Mouse (Mus musculus) heart, postnatal 10 days (tissue): ENCODE measurements at regions not wholly inside any gene's neighbourhood (a gene's known extent, or its start where the extent isn't known, plus 50 kb on each side); places are given as distances from the start of the nearest gene placed in this dataset.
A peak's percentile ranks its signal among the peaks of the same experiment; 100 is the strongest.
"Not testable (repeated sequence)": the region's sequence is repeated elsewhere in the genome, so short reads cannot be mapped to it uniquely, and the experiment has no call there.

ENCODE experiments used
- DNase-seq, 2 experiments: peaks; one replicate each; pipeline ENCODE4 v3.0.0; 2021
- intact Hi-C: fragments of 180-260 bp; cut with DNase I; formaldehyde crosslinking; loops from one replicate; pipeline ENCODE4 v1.15.1; 2025

DNA sequence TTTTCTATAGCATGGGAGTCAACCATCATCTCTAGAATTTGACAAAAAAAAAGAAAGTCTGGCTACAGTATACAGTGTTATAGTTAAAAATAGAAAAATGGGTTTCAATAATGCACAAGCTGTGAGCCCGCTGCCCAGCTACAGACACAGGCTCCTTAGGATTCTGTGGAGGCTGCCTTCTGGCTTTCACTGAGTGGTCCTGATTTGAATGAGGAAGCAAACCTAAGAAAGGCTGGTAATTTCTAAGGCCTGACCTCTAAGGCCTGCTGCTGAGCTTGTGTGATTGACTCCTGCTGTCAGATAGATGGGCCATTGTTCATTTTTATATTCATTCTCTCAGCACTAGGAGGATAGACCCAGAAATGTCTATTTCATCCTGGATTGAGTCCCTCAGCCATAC lies 67.7 kb downstream of the Alg10b start:
- DNase-seq, result no peak
- intact Hi-C loops, result no loop called here

GRCm38 (mm10) chr15:90294353-90294922 lies 70.3 kb downstream of the Alg10b start:
- DNase-seq, result peak; percentile 2 to 13
- intact Hi-C loops, result no loop called here

GRCm38 (mm10) chr15:90298566-90298965 lies 74.5 kb downstream of the Alg10b start:
- intact Hi-C loops, result no loop called here

GRCm38 (mm10) chr15:90303393-90303792 lies 79.3 kb downstream of the Alg10b start:
- intact Hi-C loops, result no loop called here
- DNase-seq, result no peak

More at GRCm38 (mm10) chr15:90298566-90298965, 74.5 kb downstream of the Alg10b start:
- no peak for DNase-seq

DNA sequence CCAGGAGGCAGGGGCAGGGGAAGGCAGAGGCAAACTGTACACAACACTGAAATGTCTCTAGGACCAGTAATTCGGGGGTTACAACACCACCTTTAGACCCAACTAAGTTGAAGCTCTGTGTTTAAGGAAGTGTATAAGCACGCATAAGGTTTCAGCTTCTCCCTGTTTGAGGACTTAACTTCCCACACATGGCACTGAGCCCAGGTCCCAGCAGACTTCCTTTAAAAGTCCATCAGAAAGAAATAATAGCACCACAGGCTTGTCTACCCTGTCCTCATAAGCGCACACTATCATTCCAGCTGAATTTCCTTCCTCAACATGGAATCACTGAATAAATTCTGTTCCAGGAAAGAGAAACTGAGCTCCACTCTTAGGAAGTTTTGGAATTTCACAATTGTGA lies 80.9 kb downstream of the Alg10b start:
- intact Hi-C loops, result no loop called here
- peak; percentile 9 to 13 for DNase-seq

- no peak for DNase-seq
- intact Hi-C loops, result no loop called here
Measured at GRCm38 (mm10) chr15:90306866-90307265, 82.8 kb downstream of the Alg10b start.

- intact Hi-C loops, DNase-seq: not testable (repeated sequence)
Measured at GRCm38 (mm10) chr15:90308433-90308832, 84.3 kb downstream of the Alg10b start.

DNA sequence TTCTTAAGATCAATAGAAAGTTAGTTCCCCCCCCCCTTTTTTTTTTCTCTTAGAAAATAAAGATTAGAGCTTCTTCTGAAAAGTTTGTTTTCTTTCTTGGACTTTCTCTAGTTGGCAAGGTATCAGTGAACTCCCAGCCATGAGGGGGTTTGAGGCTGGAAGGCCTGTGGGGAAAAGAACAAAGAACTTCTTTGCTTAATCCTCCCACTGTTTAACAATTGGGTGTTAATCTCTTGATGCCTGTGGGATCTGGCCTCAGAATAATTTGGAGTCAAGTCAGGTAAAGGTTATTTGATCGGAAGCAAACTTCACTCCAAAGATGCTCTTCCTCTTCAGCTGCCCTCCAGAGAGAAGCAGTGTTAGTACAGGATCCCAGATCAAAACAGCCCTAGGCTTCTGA lies 84.8 kb downstream of the Alg10b start:
- intact Hi-C loops, result no loop called here

DNA sequence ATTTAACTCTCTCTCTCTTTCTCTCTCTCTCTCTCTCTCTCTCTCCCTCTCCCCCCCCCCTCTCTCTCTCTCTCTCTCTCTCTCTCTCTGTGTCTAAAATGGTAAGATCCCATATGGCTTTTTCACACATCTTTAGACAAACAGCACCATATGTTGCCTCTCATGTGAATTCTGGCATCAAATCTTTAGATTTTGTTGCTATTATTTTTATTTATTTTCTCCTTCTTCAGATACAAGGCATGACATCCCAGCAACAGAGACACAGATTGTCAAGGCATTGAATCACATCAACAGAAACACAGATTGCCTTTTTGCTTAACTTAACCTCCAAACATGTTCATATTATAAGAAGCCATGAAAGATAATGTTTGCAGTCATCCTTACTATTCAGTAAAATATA lies 85.6 kb downstream of the Alg10b start:
- no peak for DNase-seq
- intact Hi-C loops, result no loop called here

More for the DNA sequence above, 84.8 kb downstream of the Alg10b start:
- DNase-seq, result no peak

DNA sequence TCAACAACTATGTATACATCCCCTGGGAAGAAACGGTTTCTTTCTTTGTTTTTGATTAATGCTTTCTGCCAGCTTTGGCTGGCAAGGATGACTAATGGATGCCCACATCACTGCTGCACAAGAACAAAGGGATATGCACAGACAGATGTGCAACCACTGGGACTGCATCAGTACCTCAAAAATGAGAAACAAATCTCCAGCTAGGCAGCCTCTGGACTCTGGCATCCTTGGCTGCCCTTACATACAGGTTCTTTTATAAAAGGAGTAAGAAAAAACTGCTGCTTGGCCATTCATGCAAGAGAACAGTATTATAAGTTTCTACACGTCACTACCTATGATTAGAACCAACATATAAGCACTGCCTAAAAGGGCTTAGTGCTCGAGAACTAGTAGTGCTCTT lies 97.7 kb downstream of the Alg10b start:
- intact Hi-C loops, result no loop called here
- DNase-seq, result no peak

DNA sequence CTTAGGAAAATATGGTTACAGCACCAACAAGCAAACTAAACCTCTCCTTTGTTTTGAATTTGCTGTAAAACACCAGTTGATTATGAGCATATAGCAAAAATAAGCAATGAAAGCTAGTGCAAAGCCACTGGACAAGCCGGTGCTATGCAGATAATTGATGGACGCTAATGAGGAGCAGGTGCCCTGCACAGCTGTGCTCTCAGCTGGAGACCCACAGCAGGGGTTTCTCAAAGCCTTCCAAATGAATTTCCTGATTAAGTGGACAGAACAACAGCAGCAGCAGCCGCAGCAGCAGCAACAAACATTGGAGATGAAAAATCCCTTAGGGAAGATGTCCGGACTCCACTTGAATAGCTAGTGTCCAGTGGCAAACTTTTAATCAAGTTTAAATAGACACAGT lies 109.2 kb downstream of the Alg10b start:
- DNase-seq, result peak; percentile 17 to 21

GRCm38 (mm10) chr15:90333766-90334165 lies 109.7 kb downstream of the Alg10b start:
- intact Hi-C loops, result no loop called here
- DNase-seq, result no peak

More for the DNA sequence above, 109.2 kb downstream of the Alg10b start:
- intact Hi-C loops, result no loop called here

DNA sequence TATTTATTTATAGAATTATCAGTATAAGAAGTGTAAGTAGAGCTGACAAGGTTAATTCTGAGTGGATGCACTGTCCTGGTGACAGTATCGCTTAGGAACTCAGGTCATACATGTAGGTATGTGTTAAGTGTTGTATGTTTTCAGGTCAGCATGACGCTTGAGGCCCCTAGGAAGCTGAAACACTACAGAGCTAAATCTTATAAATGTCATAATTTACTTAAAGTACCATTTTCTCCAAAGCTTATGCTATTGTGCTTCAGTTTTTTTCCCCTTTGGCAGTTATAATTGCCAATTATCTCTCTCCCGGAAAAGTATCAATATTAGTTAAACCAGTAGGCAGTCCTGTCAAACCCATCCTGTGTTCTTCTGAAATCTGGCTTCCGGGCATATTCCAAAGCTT lies 110.3 kb downstream of the Alg10b start:
- intact Hi-C loops, result no loop called here
- no peak for DNase-seq

- intact Hi-C loops, result no loop called here
- peak; percentile 5 for DNase-seq
Measured at GRCm38 (mm10) chr15:90335506-90335905, 111.4 kb downstream of the Alg10b start.

GRCm38 (mm10) chr15:90340089-90340488 lies 116.0 kb downstream of the Alg10b start:
- DNase-seq, result no peak
- intact Hi-C loops, result no loop called here

GRCm38 (mm10) chr15:90341261-90341660 lies 117.2 kb downstream of the Alg10b start:
- intact Hi-C loops, result no loop called here
- no peak for DNase-seq

- intact Hi-C loops, result no loop called here
- DNase-seq, result no peak
Measured at GRCm38 (mm10) chr15:90343771-90344170, 119.7 kb downstream of the Alg10b start.

DNA sequence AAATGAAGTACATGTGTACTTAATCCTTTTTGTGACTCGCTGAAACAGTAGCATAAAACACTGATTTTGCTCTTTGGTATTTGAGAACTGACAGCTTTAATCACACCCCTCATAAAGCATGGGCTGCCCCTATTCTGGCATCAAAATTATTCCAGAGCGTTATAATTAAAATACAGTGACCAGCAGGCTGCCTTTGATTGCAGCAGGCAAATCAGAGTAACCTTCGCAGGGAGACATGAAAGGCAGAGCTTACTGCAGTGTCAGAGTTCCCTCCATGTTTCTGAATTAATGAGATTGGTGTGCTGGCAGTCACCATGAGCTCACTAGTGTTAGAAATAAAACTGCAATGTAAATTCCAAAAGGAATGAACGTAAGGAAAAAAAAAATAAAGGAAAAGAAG lies 120.8 kb downstream of the Alg10b start:
- intact Hi-C loops, result no loop called here

GRCm38 (mm10) chr15:90346162-90346561 lies 122.1 kb downstream of the Alg10b start:
- DNase-seq, result no peak
- intact Hi-C loops, result no loop called here

More for the DNA sequence above, 120.8 kb downstream of the Alg10b start:
- DNase-seq, result no peak

- no peak for DNase-seq
- intact Hi-C loops, result no loop called here
Measured at GRCm38 (mm10) chr15:90346757-90347156, 122.6 kb downstream of the Alg10b start.

GRCm38 (mm10) chr15:90351898-90352297 lies 127.8 kb downstream of the Alg10b start:
- intact Hi-C loops, result no loop called here
- no peak for DNase-seq

DNA sequence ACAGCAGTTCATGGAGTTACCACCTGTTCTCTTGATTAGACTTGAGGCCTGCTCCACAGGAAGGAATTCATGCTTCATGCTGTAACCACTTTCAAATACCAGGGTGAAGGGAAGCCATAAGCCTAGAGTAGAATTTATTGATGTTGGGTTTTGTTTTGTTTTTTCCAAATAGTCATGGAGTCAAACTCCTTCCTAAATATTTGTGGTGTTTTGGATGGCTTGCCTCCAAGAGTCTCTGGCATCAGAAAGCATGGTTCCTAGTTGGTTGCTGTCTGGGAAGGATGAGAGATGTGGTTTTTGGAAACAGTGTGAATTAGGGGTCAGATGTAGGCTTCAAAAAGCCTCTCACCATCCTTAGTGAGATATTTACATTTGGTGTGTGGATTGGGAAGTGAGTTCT lies 141.5 kb downstream of the Alg10b start:
- intact Hi-C loops, result no loop called here
- DNase-seq, result no peak

DNA sequence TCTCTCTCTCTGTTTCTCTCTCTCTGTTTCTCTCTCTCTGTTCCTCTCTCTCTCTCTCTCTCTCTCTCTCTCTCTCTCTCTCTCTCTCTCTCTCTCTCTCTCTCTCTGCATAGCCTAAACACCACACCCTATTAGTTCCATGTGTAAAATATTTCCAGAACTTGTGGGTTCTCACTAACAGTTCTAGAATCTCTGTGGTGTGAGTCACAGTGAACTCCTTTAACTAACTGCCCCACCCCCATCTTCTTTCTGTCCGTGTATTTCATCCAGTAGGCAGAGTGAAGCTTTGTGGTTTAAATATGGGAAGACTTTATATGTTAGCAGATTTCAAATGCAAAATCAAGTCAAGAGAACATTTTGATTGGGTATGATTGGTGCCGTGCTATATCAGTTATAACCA lies 153.8 kb downstream of the Alg10b start:
- DNase-seq, result no peak
- intact Hi-C loops, result no loop called here
